Mouse (Mus musculus) testis, adult 2 months (tissue): ENCODE measurements around the gene Efl1.

Experiments
- CTCF ChIP-seq: fragments of 200-500 bp; IDR thresholded peaks from 2 replicates; pipeline ENCODE4 v1.5.1; 2012; ENCODE audit warnings: low read depth, mild to moderate bottlenecking, inconsistent platforms, low read length, moderate library complexity; ENCODE audit not compliant: control insufficient read depth, insufficient read depth, insufficient replicate concordance
- POLR2A ChIP-seq: fragments of 200-500 bp; IDR thresholded peaks from 2 replicates; pipeline ENCODE4 v1.6.1; 2012; ENCODE audit warnings: low read depth, mild to moderate bottlenecking, inconsistent platforms, low read length, moderate library complexity; ENCODE audit not compliant: control insufficient read depth

GRCm38 (mm10) chr7:82625342-82625741, 23.1 kb upstream of the Efl1 start:
- TF ChIP-seq CTCF (no peak), POLR2A (no peak)
